Mouse (Mus musculus) megakaryocyte, adult 5-6 weeks (primary cell): Measurements from ENCODE around the gene Skint7. TPM values are rescaled to one million over a fixed set of nuclear protein-coding genes. Genes with fewer than 3 reads are reported as not detected.
A peak's percentile ranks its signal among the peaks of the same experiment; 100 is the strongest.
"Not testable (repeated sequence)": the region's sequence is repeated elsewhere in the genome, so short reads cannot be mapped to it uniquely, and the experiment has no call there.

Experiments
- ATAC-seq: 2 replicates; pipeline ENCODE4 v1.8.0; 2016; ENCODE audit warnings: mild to moderate bottlenecking, inconsistent platforms; ENCODE audit not compliant: poor library complexity, severe bottlenecking
- total RNA-seq, 2 experiments: library from RNA; stranded (forward) in 1 of 2; stranded (reverse) in 1 of 2; fragments of 153-499, 151-499 nt in 1 of 2; fragments of 221-1000, 200-1000 nt in 1 of 2; gene quantifications; 2 replicates each; pipeline versions ENCODE4 v1.2.3 to v1.2.4; 2015 to 2017

Gene Skint7
- total RNA-seq (2015) = not detected in 2 replicates
- total RNA-seq (2017) = not detected in 2 replicates

DNA sequence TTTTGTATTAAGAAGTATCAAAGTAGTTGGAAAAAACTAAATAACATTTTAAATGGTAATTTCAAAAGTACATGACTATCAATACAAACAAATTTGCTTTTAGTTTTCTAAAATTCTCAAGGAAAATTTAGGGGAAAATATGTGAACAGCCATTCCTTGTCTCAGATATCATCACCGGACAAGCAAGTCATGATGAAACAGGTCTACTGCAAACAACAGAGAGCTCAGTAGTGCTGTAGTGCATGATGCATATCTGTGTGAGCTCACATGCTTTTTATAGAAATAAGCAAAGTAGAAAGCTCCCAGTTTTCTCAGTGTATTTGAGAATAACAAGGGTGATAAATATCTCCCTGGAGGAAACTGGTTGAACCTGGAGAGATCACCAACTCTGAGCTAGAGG lies at the start of gene Skint7:
Gene Skint7, plus strand, starts transcription at position 301 of the 400 bp plus-strand sequence.
- ATAC-seq = no peak

DNA sequence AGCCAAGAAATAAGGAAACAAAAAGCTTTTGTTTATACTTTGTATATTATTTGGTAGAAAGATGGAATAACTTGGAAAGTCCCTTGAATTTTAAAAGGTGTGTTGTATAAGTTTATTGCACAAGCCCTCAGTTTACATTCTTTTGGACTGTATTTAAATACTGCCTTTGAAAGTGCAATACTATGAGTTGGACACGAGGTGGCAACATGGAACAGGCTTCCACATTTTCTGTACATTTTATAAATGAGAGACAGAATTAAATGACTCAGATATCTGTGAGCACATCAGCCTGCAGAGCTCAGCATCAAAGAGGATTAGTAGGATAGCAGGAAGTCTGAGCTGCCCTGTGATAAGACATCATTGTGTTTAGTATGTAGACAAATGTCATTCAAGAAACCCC lies 11.4 kb upstream of the Skint7 start:
- 0 out of 2 replicates have a peak, but pooled peaks have one; percentile 43 for ATAC-seq

DNA sequence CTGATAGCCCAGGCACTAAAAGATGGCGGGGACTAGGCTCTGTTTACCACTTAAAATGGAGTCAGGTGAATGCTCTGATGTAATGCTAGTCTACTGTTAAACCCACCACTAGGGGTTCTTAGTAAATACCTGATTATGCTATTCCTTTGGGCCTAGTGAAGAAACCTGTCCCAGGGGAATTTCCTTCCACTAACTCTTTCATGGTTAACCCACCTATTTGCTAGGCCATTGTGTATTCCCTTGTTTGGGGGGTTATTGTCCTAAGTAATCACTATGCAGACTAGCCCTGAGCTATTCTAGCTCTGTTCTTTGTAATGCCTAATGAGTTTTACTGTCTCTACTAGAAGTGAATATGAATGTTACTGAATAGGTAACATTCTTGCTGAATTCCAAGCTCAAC lies 9.5 kb upstream of the Skint7 start:
- not testable (repeated sequence) for ATAC-seq

DNA sequence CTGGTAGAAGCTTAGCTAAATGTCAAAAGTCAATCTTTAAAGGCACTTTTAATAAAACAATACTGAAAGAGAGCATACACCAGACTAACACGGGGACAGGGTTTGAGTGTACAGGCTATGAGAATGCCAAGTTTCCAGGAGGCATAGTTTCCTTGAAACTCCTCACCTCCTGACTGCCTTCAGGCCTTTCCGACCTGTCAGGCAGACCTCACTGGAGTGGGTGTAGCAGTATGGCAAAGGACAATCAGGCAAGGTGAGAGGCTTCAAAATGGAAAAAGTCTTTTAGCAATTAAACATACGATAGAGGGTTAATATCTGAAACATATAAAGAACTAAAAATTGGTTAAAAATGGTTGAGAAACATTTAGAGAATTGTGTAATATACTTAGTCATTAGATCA lies 9.1 kb upstream of the Skint7 start:
- ATAC-seq = no peak

DNA sequence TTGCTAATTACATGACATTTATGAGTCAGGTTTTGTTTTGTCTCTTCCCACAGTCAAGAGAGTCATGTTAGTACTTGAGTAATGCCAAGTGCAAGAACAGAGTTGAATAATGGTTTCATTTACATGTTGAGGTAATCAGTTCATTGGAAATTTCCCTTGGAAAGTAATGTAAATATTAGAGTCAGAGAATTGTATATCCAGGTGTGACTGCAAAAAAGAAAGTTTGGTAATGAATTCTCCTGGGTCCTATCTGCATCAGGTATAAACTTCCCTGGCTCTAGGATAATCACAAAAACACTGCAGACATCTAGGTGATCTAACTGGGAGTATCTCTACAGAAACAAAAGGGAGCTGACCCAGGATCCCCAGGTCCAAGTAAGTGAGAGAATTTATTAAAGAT lies 33.2 kb downstream of the Skint7 start, which contains the start of gene Skint1:
Gene Skint1, plus strand, starts transcription at position 301 of the 400 bp plus-strand sequence.
- no peak for ATAC-seq

Other genes with a start within 250 kb of the Skint7 start
- gene Slc5a9, start 70.0 kb upstream of the Skint7 start, total RNA-seq (2015) = not detected in 2 replicates
- not detected in 2 replicates for gene Slc5a9, start 70.0 kb upstream of the Skint7 start, total RNA-seq (2017)
- gene Skint8, start 53.5 kb upstream of the Skint7 start, total RNA-seq (2015) = not detected in 2 replicates
- not detected in 2 replicates for gene Skint8, start 53.5 kb upstream of the Skint7 start, total RNA-seq (2017)
- not detected in 2 replicates for gene Skint1, start 33.3 kb downstream of the Skint7 start, total RNA-seq (2015)
- not detected in 2 replicates for gene Skint1, start 33.3 kb downstream of the Skint7 start, total RNA-seq (2017)
- not detected in 2 replicates for gene Skint4, start 99.1 kb downstream of the Skint7 start, total RNA-seq (2015)
- gene Skint4, start 99.1 kb downstream of the Skint7 start, total RNA-seq (2017) = not detected in 2 replicates